Mouse (Mus musculus) spleen, adult 2 months (tissue): ENCODE measurements around the gene Ndufs5.

Source experiments
- CTCF ChIP-seq: fragments of 200-500 bp; IDR thresholded peaks from 2 replicates; pipeline ENCODE4 v1.5.1; 2011; ENCODE audit warnings: mild to moderate bottlenecking, inconsistent platforms; ENCODE audit not compliant: insufficient read depth, insufficient read length, insufficient replicate concordance; ENCODE audit errors: extremely low read depth
- POLR2A ChIP-seq: fragments of 200-500 bp; IDR thresholded peaks from 2 replicates; pipeline ENCODE4 v1.6.1; 2011; ENCODE audit warnings: low read depth, low read length, inconsistent platforms

DNA sequence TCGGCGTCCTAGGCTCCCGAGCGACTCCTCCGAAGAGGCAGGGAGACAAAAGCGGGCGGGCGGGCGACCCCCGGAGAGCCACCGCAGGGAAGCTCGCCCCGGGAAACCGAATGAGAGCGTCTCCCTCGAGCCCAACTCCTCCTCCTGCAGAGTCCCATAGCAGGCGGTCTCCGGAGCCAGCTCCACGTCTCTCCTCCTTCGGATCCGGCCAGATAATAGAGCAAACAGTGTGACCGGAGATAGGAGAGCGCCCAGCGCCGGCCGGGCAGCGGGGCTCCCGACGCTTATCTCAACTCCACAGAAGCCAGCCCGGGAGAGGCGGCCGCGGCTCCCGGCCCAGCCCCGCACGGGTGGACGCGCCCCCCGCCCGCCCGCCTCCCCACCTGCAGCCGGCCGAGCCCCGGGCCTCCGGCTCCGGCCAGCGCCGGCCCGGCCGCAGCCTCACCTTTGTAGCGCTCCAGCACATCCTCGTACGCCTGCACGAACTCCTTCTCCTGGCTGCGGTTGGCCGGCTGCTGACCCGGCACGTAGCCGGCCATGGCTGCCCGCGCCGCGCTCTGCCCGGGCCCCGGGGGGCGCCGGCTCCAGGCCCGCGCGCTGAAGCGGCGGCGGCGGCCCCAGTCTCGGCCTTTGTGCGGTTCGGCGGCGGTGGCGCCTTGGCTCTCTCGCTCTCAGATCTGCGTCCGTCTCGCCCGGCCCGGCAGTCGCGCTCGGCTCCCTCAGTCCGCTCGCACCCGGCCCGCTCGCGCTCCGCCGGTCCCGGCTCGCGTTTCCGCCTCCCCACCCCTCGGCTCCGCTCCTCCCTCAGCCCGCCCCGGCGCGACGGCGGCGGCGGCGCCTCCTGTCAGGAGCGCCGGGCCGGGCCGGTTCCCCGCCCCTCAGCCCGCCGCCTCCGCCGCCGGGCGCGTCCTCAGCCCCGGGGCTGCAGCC, 53.7 kb downstream of the Ndufs5 start:
- TF ChIP-seq CTCF, result no peak
- TF ChIP-seq POLR2A, result no peak
